Mouse (Mus musculus) intestine, postnatal 0 days (tissue): ENCODE results near the gene Pdhx. TPM values are rescaled to one million over a fixed set of nuclear protein-coding genes. Genes with fewer than 3 reads are reported as not detected.
A peak's percentile ranks its signal among the peaks of the same experiment; 100 is the strongest.

Experiments
- ATAC-seq: fragments of 200-750 bp; cut with Nextera tagmentation; 2 replicates; pipeline ENCODE4 v1.8.0; 2017; ENCODE audit warnings: mild to moderate bottlenecking, moderate TSS enrichment, moderate library complexity
- H3K27ac ChIP-seq: fragments of 300-500 bp; sonication (generic); 2 replicates; pipeline ENCODE4 v1.5.1; 2014; ENCODE audit warnings: mild to moderate bottlenecking, low read depth, low read length, moderate library complexity
- H3K27me3 ChIP-seq: fragments of 300-500 bp; sonication (generic); replicated peaks from 2 replicates; pipeline ENCODE4 v1.6.1; 2014; ENCODE audit warnings: low read length, mixed read lengths; ENCODE audit not compliant: control insufficient read depth, insufficient read depth
- H3K36me3 ChIP-seq: fragments of 300-500 bp; sonication (generic); 2 replicates; pipeline ENCODE4 v1.6.1; 2014; ENCODE audit warnings: mild to moderate bottlenecking, moderate library complexity; ENCODE audit not compliant: control insufficient read depth, insufficient read depth
- H3K4me1 ChIP-seq: fragments of 300-500 bp; sonication (generic); replicated peaks from 2 replicates; pipeline ENCODE4 v1.6.1; 2014; ENCODE audit warnings: antibody characterized with exemption, low read length, mixed read lengths; ENCODE audit not compliant: control insufficient read depth, insufficient read depth
- H3K4me2 ChIP-seq: fragments of 300-500 bp; sonication (generic); replicated peaks from 2 replicates; pipeline ENCODE4 v1.6.1; 2014; ENCODE audit warnings: low read depth, mild to moderate bottlenecking, moderate library complexity
- H3K4me3 ChIP-seq: fragments of 300-500 bp; sonication (generic); 2 replicates; pipeline ENCODE4 v1.5.1; 2014; ENCODE audit warnings: low read depth, low read length
- H3K9ac ChIP-seq: fragments of 300-500 bp; sonication (generic); 2 replicates; pipeline ENCODE4 v1.6.1; 2014; ENCODE audit warnings: mild to moderate bottlenecking, low read depth, low read length
- H3K9me3 ChIP-seq: fragments of 300-500 bp; sonication (generic); 2 replicates; pipeline ENCODE4 v1.6.1; 2016; ENCODE audit warnings: mixed run types; ENCODE audit not compliant: control insufficient read depth
- CTCF ChIP-seq: sonication (generic); IDR thresholded peaks from 2 replicates; pipeline ENCODE4 v1.5.1; 2016; ENCODE audit warnings: low read depth, mild to moderate bottlenecking, control low read depth, antibody characterized with exemption, moderate library complexity
- WGBS: fragments of 180-500 bp; shearing (Covaris S2); extraction: QIAGEN DNeasy Blood & Tissue Kit; methylation state at CpG from one replicate; pipeline ENCODE4 v1.1.7; 2014; 5-methylcytosine and 5-hydroxymethylcytosine counted together
- polyA plus RNA-seq: library from polyadenylated mRNA; unstranded; fragments of >200 nt; fragmentation: Nextera tagmentation; extraction: Ambion mirVana; gene quantifications from 2 replicates; pipeline ENCODE4 v1.2.1, GENCODE M21; 2015

Gene Pdhx
- polyA plus RNA-seq, 1 experiment from 2014 or later = 23.5 TPM

DNA sequence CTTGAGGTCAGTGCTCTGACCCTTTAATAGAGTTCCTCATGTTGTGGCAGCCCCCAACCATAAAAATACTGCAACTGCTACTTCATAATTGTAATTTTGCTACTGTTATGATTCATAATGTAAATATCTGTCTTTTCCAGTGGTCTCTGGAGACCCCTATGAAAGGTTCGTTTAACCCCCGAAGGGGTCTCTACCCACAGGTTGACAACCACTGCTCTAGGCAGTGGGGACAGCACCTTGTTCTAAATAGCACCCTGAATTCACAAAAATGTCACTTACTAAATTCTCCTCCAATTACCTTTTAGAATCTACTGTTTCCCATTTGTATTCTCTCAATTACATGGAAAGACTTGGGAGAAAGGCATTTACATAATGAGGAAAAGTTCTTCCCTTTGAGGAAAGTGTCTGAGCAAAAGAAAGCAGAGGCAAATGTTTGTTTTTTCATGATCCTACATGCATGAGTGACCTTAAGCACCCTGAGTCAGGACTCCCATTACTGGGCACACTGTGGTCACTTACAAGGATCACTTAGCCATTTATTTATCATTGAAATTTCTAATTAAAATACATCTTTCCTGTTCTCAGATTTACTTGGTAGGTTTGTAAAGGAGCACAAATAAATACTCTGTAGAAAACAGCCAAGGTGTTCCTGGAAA lies 5.6 kb downstream of the Pdhx start:
- no peak for ATAC-seq
- Histone ChIP-seq H3K36me3 (no peaks in the 10 kb centered on the region), H3K27ac (no peak overlapping the region), H3K27me3 (no peaks in the 10 kb centered on the region), H3K9ac (no peak overlapping the region), H3K4me3 (no peak overlapping the region), H3K4me1 (no peaks in the 10 kb centered on the region), H3K9me3 (no peaks in the 10 kb centered on the region), H3K4me2 (no peak overlapping the region)
- 89% methylated on average over 2 of the region's 2 CpGs for WGBS
- TF ChIP-seq CTCF = no peak

- Histone ChIP-seq H3K4me1 (no peaks in the 10 kb centered on the region), H3K36me3 (no peaks in the 10 kb centered on the region), H3K9me3 (no peaks in the 10 kb centered on the region), H3K4me3 (no peak overlapping the region), H3K27me3 (no peaks in the 10 kb centered on the region), H3K9ac (no peak overlapping the region), H3K4me2 (no peak overlapping the region), H3K27ac (no peak overlapping the region)
- TF ChIP-seq CTCF = no peak
- WGBS = 78% methylated on average over 8 of the region's 8 CpGs
- no peak for ATAC-seq
These were observed 6.4 kb downstream of the Pdhx start for GRCm38 (mm10) chr2:103066683-103067551.

DNA sequence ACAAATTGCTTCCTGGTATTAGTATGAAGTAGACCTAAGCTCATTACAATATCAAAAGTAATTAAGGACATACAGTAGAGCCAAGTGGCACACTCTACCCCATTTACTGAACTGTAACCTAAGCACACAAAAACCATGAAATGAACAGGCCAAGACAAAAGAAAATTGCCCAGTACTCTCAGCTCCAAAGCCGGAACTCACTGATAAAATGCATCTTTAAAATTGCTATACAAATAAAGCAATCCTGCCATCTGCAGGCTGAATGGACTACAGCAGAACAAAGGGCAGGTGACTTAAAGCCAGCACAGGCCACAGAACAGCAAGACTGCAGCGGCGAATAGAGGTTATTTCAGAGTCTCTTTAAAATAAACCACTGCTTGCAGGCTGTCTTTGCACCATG lies 10.4 kb downstream of the Pdhx start:
- TF ChIP-seq CTCF = peak; percentile 82
- 9% methylated on average over 3 of the region's 3 CpGs for WGBS
- no peak overlapping the region for H3K27ac ChIP-seq
- ATAC-seq = no peak
- H3K27me3 ChIP-seq = no peaks in the 10 kb centered on the region
- no peaks in the 10 kb centered on the region for H3K36me3 ChIP-seq
- no peak overlapping the region for H3K9ac ChIP-seq
- no peaks in the 10 kb centered on the region for H3K9me3 ChIP-seq
- no peak overlapping the region for H3K4me2 ChIP-seq
- H3K4me1 ChIP-seq = no peaks in the 10 kb centered on the region
- no peak overlapping the region for H3K4me3 ChIP-seq

GRCm38 (mm10) chr2:103058266-103058665 lies 15.0 kb downstream of the Pdhx start:
- Histone ChIP-seq H3K36me3 (no peaks in the 10 kb centered on the region), H3K4me2 (no peak overlapping the region), H3K27me3 (no peaks in the 10 kb centered on the region), H3K4me3 (no peak overlapping the region), H3K9ac (no peak overlapping the region), H3K4me1 (no peaks in the 10 kb centered on the region), H3K9me3 (no peaks in the 10 kb centered on the region), H3K27ac (no peak overlapping the region)
- 82% methylated on average over 3 of the region's 3 CpGs for WGBS
- ATAC-seq = no peak
- no peak for TF ChIP-seq CTCF

DNA sequence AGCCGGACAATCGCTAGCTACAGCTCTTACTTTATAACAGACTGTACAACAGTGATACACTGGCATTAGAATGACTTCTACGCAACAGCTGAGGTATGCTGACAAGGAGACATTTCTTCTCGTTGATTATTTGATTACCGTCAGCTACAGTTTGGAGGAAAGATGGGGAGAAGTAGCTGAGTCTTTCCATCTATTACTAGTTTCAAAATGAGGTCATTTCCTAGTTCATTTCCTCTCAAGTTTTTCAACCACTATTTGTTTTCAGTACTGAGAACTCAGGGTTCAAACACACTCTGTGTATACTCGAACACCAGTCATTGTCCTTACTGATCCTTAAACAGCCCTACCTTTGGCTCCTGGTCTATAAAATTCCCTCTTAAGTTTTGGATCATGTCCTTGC lies 17.5 kb downstream of the Pdhx start:
- no peak overlapping the region for H3K27ac ChIP-seq
- no peak for ATAC-seq
- H3K27me3 ChIP-seq = no peaks in the 10 kb centered on the region
- no peaks in the 10 kb centered on the region for H3K4me1 ChIP-seq
- WGBS = 91% methylated on average over 6 of the region's 6 CpGs
- no peak overlapping the region for H3K9ac ChIP-seq
- no peak overlapping the region for H3K4me3 ChIP-seq
- TF ChIP-seq CTCF = no peak
- H3K36me3 ChIP-seq = no peaks in the 10 kb centered on the region
- no peak overlapping the region for H3K4me2 ChIP-seq
- H3K9me3 ChIP-seq = no peaks in the 10 kb centered on the region

- Histone ChIP-seq H3K4me2 (no peak overlapping the region), H3K9me3 (no peaks in the 10 kb centered on the region), H3K9ac (no peak overlapping the region), H3K27me3 (no peaks in the 10 kb centered on the region), H3K36me3 (no peaks in the 10 kb centered on the region), H3K4me1 (no peaks in the 10 kb centered on the region), H3K27ac (no peak overlapping the region), H3K4me3 (no peak overlapping the region)
- no peak for TF ChIP-seq CTCF
- no peak for ATAC-seq
- WGBS = 80% methylated on average over 19 of the region's 19 CpGs
These were observed 21.1 kb downstream of the Pdhx start for GRCm38 (mm10) chr2:103051937-103052893.
